Mouse (Mus musculus) cerebellum, adult 2 months (tissue): ENCODE measurements around the gene Npff. TPM values are rescaled to one million over a fixed set of nuclear protein-coding genes. Genes with fewer than 3 reads are reported as not detected.

Source experiments
- DNase-seq, 2 experiments: peaks; one replicate each; pipeline ENCODE4 v3.0.0; 2021
- H3K27ac ChIP-seq: fragments of 200-500 bp; 2 replicates; pipeline ENCODE4 v1.5.1; 2012; ENCODE audit warnings: low read length, control low read depth, inconsistent platforms; ENCODE audit not compliant: insufficient read depth
- H3K27me3 ChIP-seq: fragments of 200-500 bp; 2 replicates; pipeline ENCODE4 v1.6.1; 2012; ENCODE audit warnings: inconsistent platforms, mild to moderate bottlenecking, low read length, moderate library complexity; ENCODE audit not compliant: control insufficient read depth, insufficient read depth
- H3K4me1 ChIP-seq: fragments of 200-500 bp; 2 replicates; pipeline ENCODE4 v1.6.1; 2011; ENCODE audit warnings: low read length; ENCODE audit not compliant: control insufficient read depth, insufficient read depth
- H3K4me3 ChIP-seq: fragments of 200-500 bp; replicated peaks from 2 replicates; pipeline ENCODE3; 2011; ENCODE audit warnings: mild to moderate bottlenecking, low read depth, low read length, control low read depth; ENCODE audit not compliant: insufficient read depth
- CTCF ChIP-seq: fragments of 200-500 bp; IDR thresholded peaks from 2 replicates; pipeline ENCODE4 v1.5.1; 2011; ENCODE audit warnings: low read depth, mild to moderate bottlenecking, control low read depth, low read length, moderate library complexity, borderline replicate concordance; ENCODE audit not compliant: insufficient read depth
- POLR2A ChIP-seq: fragments of 200-500 bp; IDR thresholded peaks from 2 replicates; pipeline ENCODE4 v1.6.1; 2011; ENCODE audit warnings: low read length, control low read depth, borderline replicate concordance; ENCODE audit not compliant: insufficient read depth
- WGBS: fragments of 180-500 bp; shearing (Covaris S2); methylation state at CpG from one replicate; pipeline ENCODE4 v1.1.7; 2018; 5-methylcytosine and 5-hydroxymethylcytosine counted together
- polyA plus RNA-seq: library from polyadenylated mRNA; depleted of rRNA; stranded (reverse); fragments of >200 nt; gene quantifications from 2 replicates; pipeline ENCODE4 v1.2.3, GENCODE M21; 2012

The Npff gene
- polyA plus RNA-seq, 1 experiment = 8.5 TPM

DNA sequence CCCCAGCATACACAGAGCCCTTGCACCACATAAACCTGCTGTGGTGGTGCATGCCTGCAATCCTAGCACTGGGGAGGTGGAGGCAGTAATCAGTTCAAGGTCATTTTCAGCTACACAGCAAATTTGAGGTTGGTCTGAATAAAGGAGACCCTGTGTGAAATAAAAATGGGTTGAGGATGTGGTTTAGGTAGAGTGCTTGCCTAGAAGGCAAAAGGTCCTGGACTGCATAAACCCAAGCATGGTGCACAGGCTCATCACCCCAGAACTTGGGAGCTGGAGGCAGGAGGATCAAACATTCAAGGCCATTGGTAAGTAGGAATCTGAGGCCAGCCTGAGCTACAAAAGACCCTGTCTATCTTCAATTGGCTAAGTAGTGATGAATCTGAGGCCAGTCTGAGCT lies 17.2 kb downstream of the Npff start:
- H3K4me1 ChIP-seq = peaks cover 22% of the 10 kb centered on the region
- TF ChIP-seq CTCF (no peak), POLR2A (no peak)
- DNase-seq = no peak

DNA sequence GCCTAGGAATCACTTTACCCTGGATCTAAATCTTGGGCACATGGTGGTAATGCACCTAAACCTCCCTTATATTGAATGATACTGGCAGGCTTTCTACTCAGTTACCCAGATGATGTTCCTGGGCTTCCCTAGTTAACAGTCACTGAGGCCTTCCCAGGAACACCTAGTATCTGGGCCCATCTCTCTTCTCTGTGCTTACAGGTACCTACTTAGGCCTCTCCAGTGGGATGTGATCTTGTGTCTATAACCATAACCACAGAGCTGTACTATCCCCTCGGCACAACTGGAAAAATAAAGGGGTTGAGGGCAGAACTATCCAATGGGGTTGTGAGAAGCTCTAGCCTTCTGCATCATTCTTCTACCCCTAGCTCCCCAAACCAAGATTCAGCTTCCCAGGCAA lies 17.9 kb downstream of the Npff start:
- 100% methylated on average over 1 of the region's 1 CpGs for WGBS
- DNase-seq = no peak
- no peak overlapping the region for H3K4me3 ChIP-seq
- TF ChIP-seq CTCF (no peak), POLR2A (no peak)
- H3K27ac ChIP-seq = no peak overlapping the region
- no peaks in the 10 kb centered on the region for H3K27me3 ChIP-seq
- H3K4me1 ChIP-seq = peaks cover 17% of the 10 kb centered on the region

More for the DNA sequence above, 17.2 kb downstream of the Npff start:
- H3K4me3 ChIP-seq = no peak overlapping the region
- H3K27ac ChIP-seq = no peak overlapping the region; the same call in 1 of the 2 replicates
- H3K27me3 ChIP-seq = no peaks in the 10 kb centered on the region

DNA sequence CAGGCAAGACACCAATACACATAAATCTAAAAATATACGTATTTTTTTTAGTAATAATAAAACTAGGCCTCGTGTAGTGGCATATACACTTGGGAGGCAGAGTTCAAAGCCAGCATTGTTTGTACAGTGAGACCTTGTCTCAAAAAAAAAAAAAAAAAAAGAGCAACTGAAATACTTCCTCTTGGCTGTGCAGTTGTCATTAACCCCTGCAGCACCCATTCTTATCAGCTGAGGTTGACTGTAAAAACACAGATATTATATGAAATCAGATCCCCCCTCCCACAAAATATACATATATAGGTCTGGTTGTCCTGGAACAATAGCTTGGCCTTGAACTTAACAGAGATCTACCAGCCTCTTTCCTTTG lies 18.3 kb downstream of the Npff start:
- Histone ChIP-seq H3K27me3 (no peaks in the 10 kb centered on the region), H3K27ac (no peak overlapping the region), H3K4me3 (no peak overlapping the region), H3K4me1 (peaks cover 17% of the 10 kb centered on the region)
- 54% methylated on average over 2 of the region's 2 CpGs for WGBS
- TF ChIP-seq CTCF (no peak), POLR2A (no peak)
- DNase-seq = no peak

DNA sequence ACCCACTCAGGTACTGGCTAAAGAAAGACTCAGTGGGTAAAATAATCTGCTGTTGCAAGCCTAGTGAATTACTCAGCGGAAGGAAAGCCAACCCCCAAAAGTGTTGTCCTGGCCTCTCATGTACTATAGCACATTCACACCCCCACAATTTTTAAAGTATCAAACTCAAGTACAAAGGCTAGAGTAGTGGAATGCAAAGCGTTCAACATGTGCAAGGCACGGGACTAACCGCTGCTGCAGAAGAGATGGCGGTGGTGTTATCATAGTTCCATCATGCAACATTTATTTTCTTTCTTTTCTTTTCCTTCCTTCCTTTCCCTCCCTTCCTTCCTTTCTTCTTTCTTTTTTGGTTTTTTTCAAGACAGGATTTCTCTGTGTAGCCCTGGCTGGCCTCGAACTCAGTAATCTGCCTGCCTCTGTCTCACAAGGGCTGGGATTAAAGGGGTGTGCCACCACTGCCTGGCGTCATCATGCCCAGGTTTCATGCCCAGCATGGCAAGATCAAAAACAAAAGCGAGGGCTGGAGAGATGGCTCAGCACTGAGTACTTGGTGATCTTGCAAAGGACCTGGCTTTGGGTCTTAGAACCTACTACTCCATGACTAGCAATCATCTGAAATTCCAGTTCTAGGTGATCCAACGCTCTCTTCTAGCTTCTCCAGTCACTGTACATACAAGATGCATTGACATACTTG lies 18.8 kb downstream of the Npff start:
- DNase-seq = peak in 1 of 2 experiments; percentile 6
- no peak for TF ChIP-seq POLR2A
- no peak for TF ChIP-seq CTCF

DNA sequence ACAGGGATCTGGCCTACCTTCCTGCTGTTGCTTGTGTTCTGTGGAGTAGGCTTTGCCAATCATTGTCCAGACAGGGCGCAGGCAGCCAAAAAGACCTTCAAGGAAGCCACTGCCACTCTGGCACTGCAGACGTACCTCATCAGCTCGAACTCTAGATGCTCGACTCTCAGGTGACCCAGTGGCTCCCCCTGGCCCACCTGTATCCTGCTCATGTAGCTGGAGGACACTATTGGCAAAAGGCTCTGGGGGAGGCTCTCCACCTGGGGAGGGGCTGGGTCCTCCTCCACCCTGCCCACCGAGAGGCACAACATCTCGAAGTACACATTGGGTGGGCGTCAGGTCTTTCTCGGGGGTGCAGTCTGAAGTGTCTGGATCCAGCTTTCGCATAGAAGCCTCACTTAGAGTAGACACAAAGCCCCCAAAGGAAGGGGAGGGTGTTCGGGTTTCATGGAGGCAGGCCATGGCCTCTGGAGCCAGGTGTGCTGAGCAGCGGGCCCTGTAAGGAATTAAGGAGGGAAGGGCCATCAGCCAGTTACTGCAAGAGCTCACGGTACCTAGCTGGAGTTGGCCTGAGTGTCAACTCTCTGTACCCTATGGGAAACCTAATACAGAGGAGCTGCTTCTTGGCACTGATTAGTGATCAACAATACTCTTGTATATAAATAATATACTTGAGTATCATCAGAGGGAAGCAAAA lies 19.5 kb downstream of the Npff start:
- TF ChIP-seq POLR2A (no peak), CTCF (no peak)
- no peak overlapping the region for H3K27ac ChIP-seq
- H3K27me3 ChIP-seq = no peaks in the 10 kb centered on the region
- DNase-seq = peak in 1 of 2 experiments; percentile 23
- H3K4me1 ChIP-seq = peaks cover 17% of the 10 kb centered on the region
- WGBS = 56% methylated on average over 12 of the region's 12 CpGs
- H3K4me3 ChIP-seq = no peak overlapping the region

More for the DNA sequence above, 18.8 kb downstream of the Npff start:
- H3K27me3 ChIP-seq = no peaks in the 10 kb centered on the region
- 72% methylated on average over 9 of the region's 9 CpGs for WGBS
- peaks cover 17% of the 10 kb centered on the region for H3K4me1 ChIP-seq
- H3K4me3 ChIP-seq = no peak overlapping the region
- no peak overlapping the region for H3K27ac ChIP-seq

DNA sequence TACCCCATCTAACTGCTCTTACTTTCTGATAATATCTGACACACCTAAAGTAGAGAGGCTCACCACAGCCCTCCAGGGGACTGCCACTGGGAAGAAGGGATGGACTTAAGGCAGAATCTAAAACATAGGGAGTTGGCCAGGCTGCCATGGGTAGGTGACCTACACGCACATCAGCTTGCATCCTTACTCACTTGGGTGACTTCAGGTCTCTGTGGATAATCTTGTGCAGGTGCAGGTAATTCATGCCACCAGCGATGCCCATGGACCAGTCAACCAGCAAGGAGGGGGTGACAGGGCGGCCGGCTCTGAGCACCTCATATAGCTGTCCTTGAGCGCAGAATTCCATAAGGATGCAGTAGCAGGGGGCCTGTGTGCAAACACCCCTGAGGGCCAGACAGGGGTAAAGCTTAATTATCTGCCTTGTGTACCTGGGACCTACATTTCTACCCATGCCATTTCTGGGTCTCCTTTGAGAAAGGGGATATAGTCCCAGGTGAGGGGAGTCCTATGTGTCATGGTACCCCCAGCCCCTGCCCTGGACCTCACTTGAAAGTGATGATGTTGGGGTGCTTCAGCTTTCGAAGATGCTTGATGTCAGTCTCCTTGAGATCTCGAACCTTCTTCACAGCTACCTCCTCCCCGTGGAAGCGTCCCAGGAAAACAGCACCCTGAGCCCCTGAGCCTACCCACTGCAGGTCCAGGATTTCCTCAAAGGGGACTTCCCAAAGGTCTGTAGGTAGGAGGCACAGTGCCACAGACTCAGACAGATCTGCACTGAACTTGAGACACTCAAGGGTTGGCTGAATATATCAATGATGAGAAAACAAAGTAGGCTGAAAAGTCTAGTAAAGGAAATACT lies 20.6 kb downstream of the Npff start:
- H3K4me3 ChIP-seq = no peak overlapping the region
- peak in 1 of 2 experiments; percentile 7 for DNase-seq
- 82% methylated on average over 9 of the region's 9 CpGs for WGBS

DNA sequence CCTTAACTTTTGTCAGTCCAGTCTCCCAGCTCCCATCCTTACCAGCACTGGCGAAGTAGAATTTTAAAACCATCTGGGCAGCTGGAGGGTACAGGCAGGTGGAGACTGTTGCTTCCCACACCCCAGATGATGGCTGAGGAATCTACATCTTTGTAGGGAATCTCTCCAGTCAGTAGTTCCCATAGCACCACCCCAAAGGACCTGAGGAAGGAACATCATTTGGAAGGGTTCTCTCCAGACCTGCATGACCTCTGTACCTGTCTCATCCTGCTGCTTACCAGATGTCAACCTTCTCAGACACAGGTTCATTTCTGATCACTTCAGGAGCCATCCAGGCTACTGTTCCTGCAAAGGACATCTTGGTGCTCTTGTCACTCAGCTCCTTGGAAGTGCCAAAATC lies 21.3 kb downstream of the Npff start, which contains the start of gene Gm10337:
TSS of gene Gm10337 (plus strand) at position 276 of the 400 bp plus-strand sequence.
- H3K4me1 ChIP-seq = peaks cover 9% of the 10 kb centered on the region
- no peaks in the 10 kb centered on the region for H3K27me3 ChIP-seq
- DNase-seq = no peak
- no peak within 1 kb of the TSS for H3K27ac ChIP-seq
- no peak for TF ChIP-seq POLR2A
- no peak for TF ChIP-seq CTCF
- H3K4me3 ChIP-seq = no peak within 1 kb of the TSS
- 78% methylated on average over 1 of the region's 1 CpGs for WGBS

More for the DNA sequence above, 20.6 kb downstream of the Npff start:
- H3K27ac ChIP-seq = no peak overlapping the region
- no peaks in the 10 kb centered on the region for H3K27me3 ChIP-seq
- H3K4me1 ChIP-seq = peaks cover 11% of the 10 kb centered on the region
- TF ChIP-seq POLR2A (no peak), CTCF (no peak)
